Mouse (Mus musculus): Measurements from ENCODE around the gene 1600014C10Rik.

The 1600014C10Rik gene

GRCm38 (mm10) chr7:38184418-38184745 lies 1.4 kb downstream of the 1600014C10Rik start:
- DNase-seq = no peak

DNA sequence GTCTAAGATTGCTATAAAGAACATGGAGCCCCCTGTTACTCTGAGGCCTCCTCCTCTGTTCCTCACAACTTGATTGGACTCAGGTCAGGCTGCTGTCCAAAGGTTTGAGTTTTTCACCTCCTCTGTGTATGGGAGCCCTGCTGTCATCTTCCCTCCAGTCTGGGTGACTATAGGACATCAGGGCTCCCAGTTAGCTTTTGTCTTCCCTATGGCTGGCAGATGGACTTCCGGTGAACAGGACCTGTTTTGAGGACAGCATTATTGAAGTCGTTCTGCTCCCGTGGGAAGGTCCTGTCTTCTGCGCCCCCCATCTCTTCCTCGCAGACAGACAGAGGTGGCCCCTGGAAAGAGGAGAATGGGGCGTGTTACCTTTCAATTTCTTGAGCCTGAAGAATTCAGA lies 1.8 kb downstream of the 1600014C10Rik start:
- DNase-seq = no peak

DNA sequence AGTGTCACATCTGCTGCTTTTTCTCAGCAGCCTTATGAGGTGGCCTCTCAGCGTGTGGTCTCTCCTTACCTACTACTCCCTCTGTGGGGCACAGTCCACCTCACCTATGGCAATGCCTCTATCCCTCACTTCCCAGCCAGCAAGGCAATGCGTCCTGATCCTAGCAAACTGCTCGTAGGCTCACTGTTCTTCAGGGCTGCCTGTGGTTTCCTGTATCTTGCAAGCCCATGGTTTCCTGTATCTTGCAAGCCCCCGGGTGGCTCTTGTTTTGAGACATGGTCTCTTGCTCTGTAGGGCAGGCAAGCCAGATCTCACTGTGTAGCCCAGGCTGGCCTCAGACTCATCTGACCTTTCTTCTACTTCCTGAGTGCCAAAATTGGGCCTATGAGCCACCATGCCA lies 3.8 kb downstream of the 1600014C10Rik start:
- DNase-seq = no peak

DNA sequence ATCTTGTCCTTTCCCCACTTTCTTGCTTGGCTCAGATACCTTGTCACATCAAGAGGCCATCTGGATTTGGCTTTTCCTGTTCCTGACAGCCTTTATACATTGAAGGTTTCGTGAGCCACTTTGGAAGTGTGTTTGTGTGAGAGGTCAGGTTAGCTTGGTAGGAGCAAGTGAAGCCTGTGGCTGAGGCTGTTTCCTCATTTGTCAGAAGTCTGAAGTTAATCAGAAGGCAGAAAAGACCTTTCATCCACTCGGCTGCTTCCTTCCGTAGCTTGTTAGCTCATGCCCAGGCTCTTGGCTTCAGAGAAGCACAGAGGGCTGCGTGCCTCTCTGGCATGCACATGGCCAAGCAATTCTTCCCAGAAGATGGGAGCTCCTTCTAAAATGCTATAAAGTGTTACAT lies 4.8 kb downstream of the 1600014C10Rik start:
- no peak for DNase-seq

DNA sequence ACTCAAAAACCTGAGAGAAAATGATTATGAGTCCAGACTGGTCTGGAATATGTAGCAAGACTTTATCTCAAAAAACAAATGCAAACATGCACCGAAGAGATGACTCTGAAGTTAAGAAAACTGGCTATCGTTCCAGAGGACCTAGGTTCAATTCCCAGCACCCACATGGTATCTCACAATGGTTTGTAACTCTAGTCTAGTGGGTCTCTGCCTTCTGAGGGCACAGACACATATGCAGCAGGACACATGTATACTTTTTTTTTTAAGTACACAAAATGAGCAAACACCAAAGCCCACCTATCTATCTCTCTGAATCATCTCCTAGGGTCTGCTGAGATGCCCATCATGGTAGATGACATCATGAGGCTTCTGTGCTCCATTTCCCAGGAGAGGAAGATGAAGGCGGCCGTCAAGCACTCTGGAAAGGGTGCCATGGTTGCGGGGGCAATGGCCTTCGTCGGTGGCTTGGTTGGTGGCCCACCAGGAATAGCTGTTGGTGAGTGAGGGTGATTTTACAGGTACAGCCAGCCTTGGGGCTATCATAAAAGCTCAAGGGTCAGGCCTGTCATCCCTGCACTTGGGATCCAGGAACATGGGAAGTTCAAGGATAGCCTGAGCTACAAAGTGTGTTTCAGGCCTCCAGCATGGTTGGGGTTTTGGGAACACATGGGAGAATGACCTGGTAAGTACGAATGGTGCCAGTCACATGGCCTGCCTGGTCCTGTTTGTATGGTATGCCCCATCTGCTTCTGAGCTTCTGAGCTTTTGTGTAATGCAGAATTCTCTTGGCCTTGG lies 5.5 kb downstream of the 1600014C10Rik start:
- no peak for DNase-seq

DNA sequence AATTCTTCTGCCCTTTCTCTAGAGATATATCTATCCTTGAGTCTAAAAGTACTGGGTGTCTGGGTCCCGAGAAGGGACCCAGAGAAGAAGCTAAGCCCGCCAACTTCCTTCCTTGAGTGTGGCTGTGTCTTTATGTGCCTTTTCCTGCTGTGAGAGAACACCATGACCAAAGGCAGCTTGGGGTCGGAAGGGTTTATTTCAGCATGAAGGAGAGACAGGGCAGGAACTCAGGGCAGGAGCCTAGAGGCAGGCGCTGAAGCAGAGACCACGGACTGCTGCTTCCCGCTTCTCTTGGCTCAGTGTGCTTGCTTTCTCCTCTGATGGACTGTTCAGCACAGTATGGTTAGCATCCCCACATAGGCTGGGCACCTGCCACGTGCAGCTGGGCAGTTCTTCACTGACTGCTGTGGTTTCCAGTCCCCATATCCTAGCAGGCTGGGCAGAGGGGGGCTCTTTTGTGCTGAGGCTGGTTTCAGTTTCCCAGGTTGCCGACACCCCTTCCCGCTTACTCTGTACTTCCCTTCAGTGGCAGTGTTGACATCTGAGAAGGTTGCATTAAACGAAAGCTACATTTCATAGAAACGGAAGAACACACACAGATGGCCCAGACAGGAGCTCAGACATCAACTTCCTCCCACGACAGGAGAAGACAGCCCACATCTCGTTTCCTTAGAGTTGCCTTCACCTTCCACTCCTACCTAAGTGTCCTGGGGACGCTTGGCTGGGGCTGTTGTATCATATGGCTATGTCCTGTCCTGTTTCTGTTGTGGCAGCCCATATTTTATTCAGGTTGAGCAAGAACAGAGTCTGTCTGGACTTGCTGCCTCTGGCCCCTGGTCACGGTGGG lies 6.3 kb downstream of the 1600014C10Rik start:
- no peak for DNase-seq

- DNase-seq = no peak
Measured at GRCm38 (mm10) chr7:38190056-38190835, 7.2 kb downstream of the 1600014C10Rik start.

- no peak for DNase-seq
Measured at GRCm38 (mm10) chr7:38191146-38191545, 8.1 kb downstream of the 1600014C10Rik start.

- DNase-seq = no peak
Measured at GRCm38 (mm10) chr7:38191571-38191970, 8.6 kb downstream of the 1600014C10Rik start.

DNA sequence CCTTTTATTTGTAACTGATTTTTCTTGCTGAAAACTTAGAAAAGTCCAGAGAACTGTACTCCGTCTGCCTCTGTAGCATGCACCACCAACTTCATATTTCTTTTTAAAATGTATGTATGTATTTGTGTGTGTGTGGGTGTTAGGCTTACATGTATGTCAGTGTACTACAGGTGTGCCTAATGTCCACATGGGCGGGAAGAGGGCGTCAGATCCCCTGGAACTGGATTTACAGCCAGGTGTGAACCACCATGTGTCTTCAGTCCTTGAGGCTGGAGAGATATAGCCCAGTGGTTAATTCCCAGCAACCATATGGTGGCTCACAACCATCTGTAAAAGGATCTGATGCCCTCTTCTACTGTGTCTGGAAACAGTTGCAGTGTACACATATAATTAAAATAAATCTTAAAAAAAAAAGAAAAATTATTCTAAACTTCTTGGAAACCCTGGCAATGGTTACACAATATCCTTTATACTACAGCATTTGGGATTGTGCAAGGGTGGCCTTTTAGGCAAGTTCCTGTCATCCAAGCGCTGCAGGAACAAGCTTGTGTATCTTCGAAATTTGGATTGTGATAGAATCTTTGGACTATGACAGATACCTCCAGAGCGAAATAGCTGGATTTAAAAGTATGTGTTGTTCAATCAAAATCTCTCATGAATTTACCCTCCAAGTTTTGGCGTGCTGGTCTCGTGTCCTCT lies 17.0 kb downstream of the 1600014C10Rik start:
- DNase-seq = no peak

- DNase-seq = peak; percentile 95
Measured at GRCm38 (mm10) chr7:38200606-38201289, 17.7 kb downstream of the 1600014C10Rik start.

DNA sequence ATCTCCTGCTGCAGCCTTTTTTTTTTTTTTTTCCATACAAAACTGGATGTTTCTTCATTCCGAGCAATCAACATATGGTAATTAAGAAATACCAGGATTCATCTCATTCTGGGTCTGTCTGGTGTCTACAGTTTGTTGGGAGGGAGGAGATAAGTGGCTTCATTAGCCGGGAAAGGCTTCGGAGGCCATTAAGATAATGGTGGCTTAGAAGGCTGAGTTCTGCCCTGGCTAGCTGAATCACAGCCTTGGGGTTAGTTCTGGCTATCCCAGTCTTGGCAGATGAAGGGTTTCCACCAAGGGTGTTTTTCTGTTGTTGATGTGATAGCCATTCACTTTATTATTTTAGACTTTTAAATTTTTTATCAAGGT lies 18.3 kb downstream of the 1600014C10Rik start:
- no peak for DNase-seq

DNA sequence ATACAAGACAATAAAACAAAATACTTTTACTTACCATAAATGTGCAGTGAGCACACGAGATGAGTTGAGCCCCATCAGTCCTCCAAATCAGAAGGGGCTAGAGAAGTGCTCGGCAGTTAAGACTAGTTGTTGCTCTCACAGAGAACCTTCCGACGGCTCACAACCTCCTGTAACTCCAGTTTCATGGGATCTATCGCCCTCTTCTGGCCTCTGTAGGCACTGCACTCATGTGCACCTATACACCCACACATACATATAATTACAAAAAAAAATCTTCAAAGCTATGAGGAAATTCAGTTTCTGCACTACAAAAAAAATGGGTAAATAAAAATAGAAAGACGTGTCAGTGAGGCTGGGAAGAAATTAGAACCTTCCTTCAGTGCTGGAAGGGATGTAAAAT lies 21.3 kb downstream of the 1600014C10Rik start:
- no peak for DNase-seq

- no peak for DNase-seq
Measured at GRCm38 (mm10) chr7:38205801-38206200, 22.8 kb downstream of the 1600014C10Rik start.

DNA sequence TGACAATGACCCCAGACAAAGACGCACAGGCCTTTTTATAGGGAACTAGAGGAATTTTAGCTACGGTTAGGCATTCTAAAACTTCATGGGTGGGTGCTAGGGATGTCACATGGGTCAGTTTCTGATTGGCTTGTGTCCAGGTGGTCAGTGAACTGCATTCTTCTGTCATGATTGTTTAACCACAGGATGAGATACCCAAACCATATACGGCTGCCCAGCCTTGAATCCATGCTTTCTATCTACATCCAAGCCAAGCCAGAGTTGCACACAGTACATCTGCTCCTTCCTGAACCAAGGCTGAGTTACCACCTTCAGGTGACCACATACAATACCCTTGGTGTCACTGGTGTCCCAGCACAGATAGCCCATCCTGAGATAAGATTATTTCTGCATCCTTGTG lies 23.5 kb downstream of the 1600014C10Rik start:
- no peak for DNase-seq

GRCm38 (mm10) chr7:38208969-38209368 lies 26.0 kb downstream of the 1600014C10Rik start:
- no peak for DNase-seq

- no peak for DNase-seq
Measured at GRCm38 (mm10) chr7:38209478-38210152, 26.6 kb downstream of the 1600014C10Rik start.

DNA sequence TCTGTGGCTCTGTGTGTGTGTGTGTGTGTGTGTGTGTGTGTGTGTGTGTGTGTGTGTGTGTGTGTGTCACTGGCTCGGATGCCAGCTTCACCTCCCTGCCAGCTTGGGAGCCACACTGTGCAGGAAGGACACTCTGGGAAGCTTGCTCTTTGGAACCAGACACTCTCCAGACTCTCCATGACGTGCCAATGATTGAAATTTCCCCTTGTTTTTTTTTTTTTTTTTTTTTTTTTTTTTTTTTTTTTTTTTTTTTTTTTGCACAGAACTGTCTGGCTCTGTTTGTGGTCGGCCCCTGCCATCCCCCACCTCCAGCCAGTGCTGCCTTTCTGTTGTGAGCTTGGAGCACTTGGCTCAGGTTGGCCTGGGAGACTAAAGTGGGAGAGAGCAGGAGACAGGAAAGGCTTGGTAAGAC lies 29.6 kb downstream of the 1600014C10Rik start:
- peak; percentile 92 for DNase-seq

- no peak for DNase-seq
Measured at GRCm38 (mm10) chr7:38214473-38215214, 31.6 kb downstream of the 1600014C10Rik start.

GRCm38 (mm10) chr7:38215281-38215680 lies 32.3 kb downstream of the 1600014C10Rik start:
- no peak for DNase-seq

DNA sequence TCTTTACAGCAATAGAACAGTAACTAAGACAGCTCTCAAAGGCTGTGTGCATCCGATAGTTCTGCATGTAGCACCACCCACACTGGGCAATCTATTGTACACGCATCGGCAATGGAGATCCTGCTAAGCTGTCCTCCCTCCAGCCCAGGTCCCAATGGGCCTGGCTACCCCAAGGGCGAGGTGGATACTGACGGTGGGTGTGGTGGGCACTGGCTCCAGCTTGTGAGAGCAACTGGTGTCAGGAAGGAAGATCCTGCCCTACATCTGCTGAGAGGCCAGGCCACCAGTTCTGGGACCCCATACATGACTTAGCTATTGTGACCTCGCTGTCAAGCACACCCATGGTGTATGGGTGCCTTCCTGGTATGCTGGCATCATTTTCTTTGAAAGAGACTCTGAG lies 32.7 kb downstream of the 1600014C10Rik start:
- peak; percentile 93 for DNase-seq

Measured in heart, adult 11 months (tissue).